Mouse (Mus musculus): ENCODE measurements around the gene Gsto1. TPM values are rescaled to one million over a fixed set of nuclear protein-coding genes. Genes with fewer than 3 reads are reported as not detected.
A peak's percentile ranks its signal among the peaks of the same experiment; 100 is the strongest.

The Gsto1 gene
- polyA plus RNA-seq (2014; fragmentation: Nextera tagmentation; extraction: Ambion mirVana), result 232 and 249 TPM in 2 replicates

GRCm38 (mm10) chr19:47854796-47855783 is at the start of gene Gsto1:
Gene Gsto1 (plus strand): TSS chr19:47854970.
- Histone ChIP-seq H3K9me3 (ENCODE audit: control insufficient read depth, low read length) (no peaks in the 10 kb centered on the region), H3K9ac (ENCODE audit: low read length) (peak within 1 kb of the TSS; percentile 76), H3K27me3 (ENCODE audit: control insufficient read depth, insufficient read depth, low read length) (no peaks in the 10 kb centered on the region), H3K4me3 (ENCODE audit: low read depth, low read length) (peak within 1 kb of the TSS; percentile 69), H3K27ac (replicated peaks; ENCODE audit: low read depth, low read length) (peak within 1 kb of the TSS; percentile 84), H3K4me1 (ENCODE audit: control insufficient read depth, insufficient read depth, low read length) (peaks cover 3% of the 10 kb centered on the region; the same call in 1 of the 2 replicates), H3K36me3 (ENCODE audit: control insufficient read depth, insufficient read depth, low read length) (0 out of 2 replicates have a peak, but pooled peaks cover 2% of the 10 kb centered on the region), H3K4me2 (ENCODE audit: low read depth, severe bottlenecking) (peak within 1 kb of the TSS; percentile 85)
- ATAC-seq (ENCODE audit: insufficient number of reproducible peaks, low FRiP score, low TSS enrichment, low read depth) (peak; percentile 95), DNase-seq (ENCODE audit: low spot score) (peak; percentile 95)
- WGBS, result under 1% methylated on average over 60 of the region's 60 CpGs

GRCm38 (mm10) chr19:47812091-47812490 is 42.7 kb upstream of the Gsto1 start:
- Histone ChIP-seq H3K4me3 (ENCODE audit: low read depth, low read length) (no peak overlapping the region), H3K27me3 (ENCODE audit: control insufficient read depth, insufficient read depth, low read length) (no peaks in the 10 kb centered on the region), H3K4me1 (ENCODE audit: control insufficient read depth, insufficient read depth, low read length) (no peaks in the 10 kb centered on the region), H3K27ac (replicated peaks; ENCODE audit: low read depth, low read length) (no peak overlapping the region), H3K9me3 (ENCODE audit: control insufficient read depth, low read length) (no peaks in the 10 kb centered on the region), H3K4me2 (ENCODE audit: low read depth, severe bottlenecking) (no peak overlapping the region), H3K36me3 (ENCODE audit: control insufficient read depth, insufficient read depth, low read length) (no peaks in the 10 kb centered on the region), H3K9ac (ENCODE audit: low read length) (no peak overlapping the region)
- DNase-seq (ENCODE audit: low spot score) (no peak), ATAC-seq (ENCODE audit: insufficient number of reproducible peaks, low FRiP score, low TSS enrichment, low read depth) (no peak)
- 75% methylated on average over 10 of the region's 10 CpGs for WGBS

GRCm38 (mm10) chr19:47814721-47815120 is 40.0 kb upstream of the Gsto1 start:
- Histone ChIP-seq H3K4me2 (ENCODE audit: low read depth, severe bottlenecking) (no peak overlapping the region), H3K27ac (replicated peaks; ENCODE audit: low read depth, low read length) (no peak overlapping the region), H3K36me3 (ENCODE audit: control insufficient read depth, insufficient read depth, low read length) (no peaks in the 10 kb centered on the region), H3K9me3 (ENCODE audit: control insufficient read depth, low read length) (no peaks in the 10 kb centered on the region), H3K9ac (ENCODE audit: low read length) (no peak overlapping the region), H3K4me3 (ENCODE audit: low read depth, low read length) (no peak overlapping the region), H3K27me3 (ENCODE audit: control insufficient read depth, insufficient read depth, low read length) (no peaks in the 10 kb centered on the region), H3K4me1 (ENCODE audit: control insufficient read depth, insufficient read depth, low read length) (no peaks in the 10 kb centered on the region)
- WGBS, result 83% methylated on average over 5 of the region's 5 CpGs
- ATAC-seq (ENCODE audit: insufficient number of reproducible peaks, low FRiP score, low TSS enrichment, low read depth) (no peak), DNase-seq (ENCODE audit: low spot score) (no peak)

- 87% methylated on average over 9 of the region's 9 CpGs for WGBS
Measured at GRCm38 (mm10) chr19:47817692-47818091, 37.1 kb upstream of the Gsto1 start.

GRCm38 (mm10) chr19:47820832-47821493 is 33.8 kb upstream of the Gsto1 start:
- Histone ChIP-seq H3K36me3 (ENCODE audit: control insufficient read depth, insufficient read depth, low read length) (no peaks in the 10 kb centered on the region), H3K4me1 (ENCODE audit: control insufficient read depth, insufficient read depth, low read length) (no peaks in the 10 kb centered on the region), H3K4me3 (ENCODE audit: low read depth, low read length) (no peak overlapping the region), H3K9ac (ENCODE audit: low read length) (no peak overlapping the region), H3K27ac (replicated peaks; ENCODE audit: low read depth, low read length) (no peak overlapping the region), H3K27me3 (ENCODE audit: control insufficient read depth, insufficient read depth, low read length) (peaks cover 7% of the 10 kb centered on the region; the same call in 1 of the 2 replicates), H3K4me2 (ENCODE audit: low read depth, severe bottlenecking) (no peak overlapping the region), H3K9me3 (ENCODE audit: control insufficient read depth, low read length) (no peaks in the 10 kb centered on the region)
- ATAC-seq (ENCODE audit: insufficient number of reproducible peaks, low FRiP score, low TSS enrichment, low read depth), result no peak
- DNase-seq (ENCODE audit: low spot score), result peak; percentile 85
- 19% methylated on average over 9 of the region's 9 CpGs for WGBS

More at GRCm38 (mm10) chr19:47817692-47818091, 37.1 kb upstream of the Gsto1 start:
- no peak overlapping the region for H3K4me3 ChIP-seq (ENCODE audit: low read depth, low read length)
- no peak for DNase-seq (ENCODE audit: low spot score)
- H3K4me1 ChIP-seq (ENCODE audit: control insufficient read depth, insufficient read depth, low read length), result no peaks in the 10 kb centered on the region
- H3K9me3 ChIP-seq (ENCODE audit: control insufficient read depth, low read length), result no peaks in the 10 kb centered on the region
- H3K36me3 ChIP-seq (ENCODE audit: control insufficient read depth, insufficient read depth, low read length), result no peaks in the 10 kb centered on the region
- no peak overlapping the region for H3K9ac ChIP-seq (ENCODE audit: low read length)
- peaks cover 4% of the 10 kb centered on the region; the same call in 1 of the 2 replicates for H3K27me3 ChIP-seq (ENCODE audit: control insufficient read depth, insufficient read depth, low read length)
- H3K4me2 ChIP-seq (ENCODE audit: low read depth, severe bottlenecking), result no peak overlapping the region
- ATAC-seq (ENCODE audit: insufficient number of reproducible peaks, low FRiP score, low TSS enrichment, low read depth), result no peak
- H3K27ac ChIP-seq (replicated peaks; ENCODE audit: low read depth, low read length), result no peak overlapping the region

GRCm38 (mm10) chr19:47821494-47821872 is 33.3 kb upstream of the Gsto1 start:
- Histone ChIP-seq H3K36me3 (ENCODE audit: control insufficient read depth, insufficient read depth, low read length) (no peaks in the 10 kb centered on the region), H3K4me2 (ENCODE audit: low read depth, severe bottlenecking) (no peak overlapping the region), H3K27ac (replicated peaks; ENCODE audit: low read depth, low read length) (no peak overlapping the region), H3K27me3 (ENCODE audit: control insufficient read depth, insufficient read depth, low read length) (peaks cover 7% of the 10 kb centered on the region; the same call in 1 of the 2 replicates), H3K9ac (ENCODE audit: low read length) (no peak overlapping the region; the same call in 1 of the 2 replicates), H3K4me1 (ENCODE audit: control insufficient read depth, insufficient read depth, low read length) (no peaks in the 10 kb centered on the region), H3K9me3 (ENCODE audit: control insufficient read depth, low read length) (no peaks in the 10 kb centered on the region), H3K4me3 (ENCODE audit: low read depth, low read length) (no peak overlapping the region)
- DNase-seq (ENCODE audit: low spot score), result peak; percentile 26
- 61% methylated on average over 7 of the region's 7 CpGs for WGBS
- no peak for ATAC-seq (ENCODE audit: insufficient number of reproducible peaks, low FRiP score, low TSS enrichment, low read depth)

GRCm38 (mm10) chr19:47822143-47822796 is 32.5 kb upstream of the Gsto1 start:
- H3K9me3 ChIP-seq (ENCODE audit: control insufficient read depth, low read length), result no peaks in the 10 kb centered on the region
- WGBS, result 17% methylated on average over 8 of the region's 8 CpGs
- no peak overlapping the region for H3K27ac ChIP-seq (replicated peaks; ENCODE audit: low read depth, low read length)
- peak; percentile 27 for DNase-seq (ENCODE audit: low spot score)
- ATAC-seq (ENCODE audit: insufficient number of reproducible peaks, low FRiP score, low TSS enrichment, low read depth), result no peak
- no peak overlapping the region for H3K4me2 ChIP-seq (ENCODE audit: low read depth, severe bottlenecking)
- H3K4me3 ChIP-seq (ENCODE audit: low read depth, low read length), result no peak overlapping the region
- H3K4me1 ChIP-seq (ENCODE audit: control insufficient read depth, insufficient read depth, low read length), result no peaks in the 10 kb centered on the region
- H3K27me3 ChIP-seq (ENCODE audit: control insufficient read depth, insufficient read depth, low read length), result peaks cover 7% of the 10 kb centered on the region; the same call in 1 of the 2 replicates
- no peak overlapping the region for H3K9ac ChIP-seq (ENCODE audit: low read length)
- no peaks in the 10 kb centered on the region for H3K36me3 ChIP-seq (ENCODE audit: control insufficient read depth, insufficient read depth, low read length)

GRCm38 (mm10) chr19:47824026-47824425 is 30.7 kb upstream of the Gsto1 start:
- no peak for ATAC-seq (ENCODE audit: insufficient number of reproducible peaks, low FRiP score, low TSS enrichment, low read depth)
- Histone ChIP-seq H3K27me3 (ENCODE audit: control insufficient read depth, insufficient read depth, low read length) (peaks cover 7% of the 10 kb centered on the region; the same call in 1 of the 2 replicates), H3K4me2 (ENCODE audit: low read depth, severe bottlenecking) (no peak overlapping the region), H3K4me1 (ENCODE audit: control insufficient read depth, insufficient read depth, low read length) (no peaks in the 10 kb centered on the region), H3K36me3 (ENCODE audit: control insufficient read depth, insufficient read depth, low read length) (no peaks in the 10 kb centered on the region), H3K27ac (replicated peaks; ENCODE audit: low read depth, low read length) (no peak overlapping the region), H3K9ac (ENCODE audit: low read length) (no peak overlapping the region), H3K4me3 (ENCODE audit: low read depth, low read length) (no peak overlapping the region), H3K9me3 (ENCODE audit: control insufficient read depth, low read length) (no peaks in the 10 kb centered on the region)
- 79% methylated on average over 5 of the region's 5 CpGs for WGBS
- no peak for DNase-seq (ENCODE audit: low spot score)

All from limb, embryonic 11.5 days (tissue).